Mouse (Mus musculus) forebrain, embryonic 10.5 days (tissue): ENCODE measurements at regions not wholly inside any gene's neighbourhood (a gene's known extent, or its start where the extent isn't known, plus 50 kb on each side); places are given as distances from the start of the nearest gene placed in this dataset.
"Not testable (repeated sequence)": the region's sequence is repeated elsewhere in the genome, so short reads cannot be mapped to it uniquely, and the experiment has no call there.

ENCODE experiments used
- DNase-seq: peaks from one replicate; pipeline ENCODE4 v3.0.0-alpha.2; 2017; ENCODE audit warnings: low spot score; ENCODE audit errors: extremely low spot score
- H3K27ac ChIP-seq: fragments of 300-500 bp; sonication (generic); 2 replicates; pipeline ENCODE4 v1.5.1; 2016; ENCODE audit warnings: mild to moderate bottlenecking
- H3K27me3 ChIP-seq: fragments of 300-500 bp; sonication (generic); 2 replicates; pipeline ENCODE4 v1.6.1; 2016; ENCODE audit warnings: mild to moderate bottlenecking; ENCODE audit not compliant: poor library complexity, severe bottlenecking
- H3K36me3 ChIP-seq: fragments of 300-500 bp; sonication (generic); replicated peaks from 2 replicates; pipeline ENCODE4 v1.6.1; 2016; ENCODE audit warnings: mild to moderate bottlenecking, moderate library complexity
- H3K4me1 ChIP-seq: fragments of 300-500 bp; sonication (generic); 2 replicates; pipeline ENCODE4 v1.6.1; 2016
- H3K4me3 ChIP-seq: fragments of 300-500 bp; sonication (generic); 2 replicates; pipeline ENCODE4 v1.5.1; 2016; ENCODE audit warnings: mild to moderate bottlenecking, moderate library complexity
- H3K9me3 ChIP-seq: fragments of 300-500 bp; sonication (generic); 2 replicates; pipeline ENCODE4 v1.6.1; 2016; ENCODE audit warnings: mild to moderate bottlenecking, moderate library complexity
- WGBS: fragments of 180-500 bp; shearing (Covaris S2); methylation state at CpG from one replicate; pipeline ENCODE4 v1.1.7; 2016; 5-methylcytosine and 5-hydroxymethylcytosine counted together

- no peaks in the 10 kb centered on the region for H3K36me3 ChIP-seq
- no peaks in the 10 kb centered on the region for H3K4me1 ChIP-seq
- 90% methylated on average over 6 of the region's 6 CpGs for WGBS
- H3K4me3 ChIP-seq, result no peak overlapping the region
- H3K27me3 ChIP-seq, result no peaks in the 10 kb centered on the region
- H3K9me3 ChIP-seq, result no peaks in the 10 kb centered on the region
- no peak overlapping the region for H3K27ac ChIP-seq
- DNase-seq, result no peak
Observed at GRCm38 (mm10) chr14:54021443-54021842, 232.5 kb downstream of the Dad1 start.

GRCm38 (mm10) chr14:54014628-54015027, 239.3 kb downstream of the Dad1 start:
- H3K27ac ChIP-seq, result no peak overlapping the region
- no peak for DNase-seq
- 86% methylated on average over 10 of the region's 10 CpGs for WGBS

GRCm38 (mm10) chr14:54002083-54002482, 251.8 kb downstream of the Dad1 start:
- no peak overlapping the region for H3K4me3 ChIP-seq
- H3K4me1 ChIP-seq, result no peaks in the 10 kb centered on the region
- no peaks in the 10 kb centered on the region for H3K36me3 ChIP-seq
- no peaks in the 10 kb centered on the region for H3K9me3 ChIP-seq
- DNase-seq, result no peak
- H3K27me3 ChIP-seq, result no peaks in the 10 kb centered on the region
- no peak overlapping the region for H3K27ac ChIP-seq
- 90% methylated on average over 1 of the region's 1 CpGs for WGBS

More at GRCm38 (mm10) chr14:54014628-54015027, 239.3 kb downstream of the Dad1 start:
- H3K4me1 ChIP-seq, result no peaks in the 10 kb centered on the region
- no peak overlapping the region for H3K4me3 ChIP-seq
- H3K9me3 ChIP-seq, result no peaks in the 10 kb centered on the region
- no peaks in the 10 kb centered on the region for H3K27me3 ChIP-seq
- no peaks in the 10 kb centered on the region for H3K36me3 ChIP-seq

GRCm38 (mm10) chr14:54000527-54000926, 253.4 kb downstream of the Dad1 start:
- WGBS, result 81% methylated on average over 5 of the region's 5 CpGs
- Histone ChIP-seq H3K27ac (no peak overlapping the region), H3K27me3 (no peaks in the 10 kb centered on the region)

GRCm38 (mm10) chr14:53993427-53993826, 260.5 kb downstream of the Dad1 start:
- Histone ChIP-seq H3K4me1 (peaks cover 25% of the 10 kb centered on the region), H3K27me3 (0 out of 2 replicates have a peak, but pooled peaks cover 5% of the 10 kb centered on the region), H3K4me3 (no peak overlapping the region), H3K9me3 (no peaks in the 10 kb centered on the region), H3K27ac (no peak overlapping the region; the same call in 1 of the 2 replicates), H3K36me3 (no peaks in the 10 kb centered on the region)
- no peak for DNase-seq
- 74% methylated on average over 2 of the region's 2 CpGs for WGBS

More at GRCm38 (mm10) chr14:54000527-54000926, 253.4 kb downstream of the Dad1 start:
- DNase-seq, result no peak
- no peaks in the 10 kb centered on the region for H3K4me1 ChIP-seq
- H3K4me3 ChIP-seq, result no peak overlapping the region
- no peaks in the 10 kb centered on the region for H3K36me3 ChIP-seq
- H3K9me3 ChIP-seq, result no peaks in the 10 kb centered on the region

- no peak overlapping the region for H3K27ac ChIP-seq
- H3K4me3 ChIP-seq, result no peak overlapping the region; the same call in 1 of the 2 replicates
- H3K36me3 ChIP-seq, result no peaks in the 10 kb centered on the region
- DNase-seq, result no peak
- 42% methylated on average over 11 of the region's 11 CpGs for WGBS
- no peaks in the 10 kb centered on the region for H3K9me3 ChIP-seq
- H3K27me3 ChIP-seq, result 0 out of 2 replicates have a peak, but pooled peaks cover 5% of the 10 kb centered on the region
- peaks cover 25% of the 10 kb centered on the region for H3K4me1 ChIP-seq
Observed at GRCm38 (mm10) chr14:53992712-53993286, 261.1 kb downstream of the Dad1 start.

GRCm38 (mm10) chr14:53991390-53991789, 262.5 kb downstream of the Dad1 start:
- 73% methylated on average over 4 of the region's 4 CpGs for WGBS
- Histone ChIP-seq H3K36me3 (no peaks in the 10 kb centered on the region), H3K4me1 (peaks cover 25% of the 10 kb centered on the region), H3K4me3 (no peak overlapping the region), H3K9me3 (no peaks in the 10 kb centered on the region), H3K27me3 (0 out of 2 replicates have a peak, but pooled peaks cover 5% of the 10 kb centered on the region), H3K27ac (no peak overlapping the region)
- no peak for DNase-seq

- 79% methylated on average over 5 of the region's 5 CpGs for WGBS
- no peak for DNase-seq
- Histone ChIP-seq H3K9me3 (no peaks in the 10 kb centered on the region), H3K36me3 (no peaks in the 10 kb centered on the region), H3K4me1 (no peaks in the 10 kb centered on the region), H3K4me3 (no peak overlapping the region), H3K27me3 (no peaks in the 10 kb centered on the region), H3K27ac (no peak overlapping the region)
Observed at GRCm38 (mm10) chr14:53980771-53981170, 273.1 kb downstream of the Dad1 start.

GRCm38 (mm10) chr14:53961426-53961825, 292.5 kb downstream of the Dad1 start:
- 90% methylated on average over 11 of the region's 11 CpGs for WGBS
- H3K27me3 ChIP-seq, DNase-seq, H3K27ac ChIP-seq, H3K4me3 ChIP-seq, H3K4me1 ChIP-seq, H3K36me3 ChIP-seq, H3K9me3 ChIP-seq: not testable (repeated sequence)

GRCm38 (mm10) chr14:53960779-53961178, 293.1 kb downstream of the Dad1 start:
- no peaks in the 10 kb centered on the region for H3K36me3 ChIP-seq
- H3K4me1 ChIP-seq, result no peaks in the 10 kb centered on the region
- no peak overlapping the region for H3K27ac ChIP-seq
- no peaks in the 10 kb centered on the region for H3K27me3 ChIP-seq
- no peak for DNase-seq
- no peak overlapping the region for H3K4me3 ChIP-seq
- H3K9me3 ChIP-seq, result no peaks in the 10 kb centered on the region
- WGBS, result 83% methylated on average over 7 of the region's 7 CpGs

GRCm38 (mm10) chr14:53935791-53936231, 318.1 kb downstream of the Dad1 start:
- not testable (repeated sequence) for DNase-seq, H3K36me3 ChIP-seq, H3K4me3 ChIP-seq, H3K9me3 ChIP-seq, H3K27me3 ChIP-seq, H3K4me1 ChIP-seq, H3K27ac ChIP-seq
- 95% methylated on average over 29 of the region's 29 CpGs for WGBS

GRCm38 (mm10) chr14:53935336-53935735, 318.6 kb downstream of the Dad1 start:
- H3K9me3 ChIP-seq, H3K36me3 ChIP-seq, DNase-seq, H3K4me1 ChIP-seq, H3K4me3 ChIP-seq, H3K27me3 ChIP-seq, H3K27ac ChIP-seq: not testable (repeated sequence)
- WGBS, result 94% methylated on average over 10 of the region's 13 CpGs

GRCm38 (mm10) chr14:53910871-53911270, 343.0 kb downstream of the Dad1 start:
- no peaks in the 10 kb centered on the region for H3K4me1 ChIP-seq
- no peaks in the 10 kb centered on the region for H3K36me3 ChIP-seq
- no peaks in the 10 kb centered on the region for H3K9me3 ChIP-seq
- 85% methylated on average over 1 of the region's 1 CpGs for WGBS
- no peak overlapping the region for H3K4me3 ChIP-seq
- no peak for DNase-seq
- H3K27ac ChIP-seq, result no peak overlapping the region
- H3K27me3 ChIP-seq, result no peaks in the 10 kb centered on the region

GRCm38 (mm10) chr14:53904578-53904977, 349.3 kb downstream of the Dad1 start:
- DNase-seq, result no peak
- no peak overlapping the region for H3K27ac ChIP-seq
- H3K36me3 ChIP-seq, result no peaks in the 10 kb centered on the region
- H3K4me1 ChIP-seq, result no peaks in the 10 kb centered on the region
- H3K27me3 ChIP-seq, result no peaks in the 10 kb centered on the region
- no peaks in the 10 kb centered on the region for H3K9me3 ChIP-seq
- H3K4me3 ChIP-seq, result no peak overlapping the region
- 76% methylated on average over 3 of the region's 3 CpGs for WGBS
